Mouse (Mus musculus): ENCODE measurements around the gene Irx6. TPM values are rescaled to one million over a fixed set of nuclear protein-coding genes. Genes with fewer than 3 reads are reported as not detected.
A peak's percentile ranks its signal among the peaks of the same experiment; 100 is the strongest.

Irx6 gene
- polyA plus RNA-seq, 1 experiment from 2014 or later = not detected

GRCm38 (mm10) chr8:92673555-92674243 lies 389 bp upstream of the Irx6 start:
- no peaks in the 10 kb centered on the region for H3K36me3 ChIP-seq
- 0 out of 2 replicates have a peak overlapping the region, but pooled peaks have one; percentile 16 for H3K4me3 ChIP-seq (replicated peaks)
- H3K9ac ChIP-seq = no peak overlapping the region
- no peaks in the 10 kb centered on the region for H3K9me3 ChIP-seq (replicated peaks)
- no peak overlapping the region for H3K27ac ChIP-seq
- peak overlapping the region; percentile 39 for H3K4me2 ChIP-seq
- peaks cover 72% of the 10 kb centered on the region for H3K27me3 ChIP-seq
- WGBS (ENCODE audit: insufficient replicate concordance) = 2% methylated on average over 28 of the region's 30 CpGs
- 0 out of 2 replicates have a peak, but pooled peaks cover 3% of the 10 kb centered on the region for H3K4me1 ChIP-seq (replicated peaks)
- no peak for ATAC-seq (ENCODE audit: low read depth)
- DNase-seq = no peak

GRCm38 (mm10) chr8:92678407-92678806 lies 4.3 kb downstream of the Irx6 start:
- Histone ChIP-seq H3K4me3 (replicated peaks) (no peak overlapping the region), H3K4me1 (replicated peaks) (0 out of 2 replicates have a peak, but pooled peaks cover 3% of the 10 kb centered on the region), H3K9me3 (replicated peaks) (no peaks in the 10 kb centered on the region), H3K27ac (no peak overlapping the region), H3K4me2 (0 out of 2 replicates have a peak overlapping the region, but pooled peaks have one; percentile 10), H3K9ac (no peak overlapping the region), H3K27me3 (peaks cover 77% of the 10 kb centered on the region), H3K36me3 (no peaks in the 10 kb centered on the region)
- DNase-seq = no peak
- ATAC-seq (ENCODE audit: low read depth) = no peak
- 12% methylated on average over 16 of the region's 16 CpGs for WGBS (ENCODE audit: insufficient replicate concordance)

- Histone ChIP-seq H3K4me3 (replicated peaks) (no peak overlapping the region), H3K9me3 (replicated peaks) (no peaks in the 10 kb centered on the region), H3K27me3 (no peaks in the 10 kb centered on the region), H3K4me2 (no peak overlapping the region), H3K9ac (no peak overlapping the region), H3K4me1 (replicated peaks) (no peaks in the 10 kb centered on the region), H3K36me3 (no peaks in the 10 kb centered on the region), H3K27ac (no peak overlapping the region)
- ATAC-seq (ENCODE audit: low read depth) (no peak), DNase-seq (no peak)
- 70% methylated on average over 5 of the region's 5 CpGs for WGBS (ENCODE audit: insufficient replicate concordance)
Measured at GRCm38 (mm10) chr8:92697361-92697760, 23.3 kb downstream of the Irx6 start.

- DNase-seq = no peak
- 57% methylated on average over 3 of the region's 3 CpGs for WGBS (ENCODE audit: insufficient replicate concordance)
- Histone ChIP-seq H3K4me2 (no peak overlapping the region), H3K27ac (no peak overlapping the region), H3K4me1 (replicated peaks) (no peaks in the 10 kb centered on the region), H3K9me3 (replicated peaks) (no peaks in the 10 kb centered on the region), H3K4me3 (replicated peaks) (no peak overlapping the region), H3K36me3 (no peaks in the 10 kb centered on the region), H3K27me3 (no peaks in the 10 kb centered on the region), H3K9ac (no peak overlapping the region)
- no peak for ATAC-seq (ENCODE audit: low read depth)
Measured at GRCm38 (mm10) chr8:92698411-92698810, 24.3 kb downstream of the Irx6 start.

- Histone ChIP-seq H3K4me3 (replicated peaks) (no peak overlapping the region), H3K4me1 (replicated peaks) (no peaks in the 10 kb centered on the region), H3K36me3 (no peaks in the 10 kb centered on the region), H3K4me2 (no peak overlapping the region), H3K9me3 (replicated peaks) (no peaks in the 10 kb centered on the region), H3K27me3 (no peaks in the 10 kb centered on the region), H3K27ac (no peak overlapping the region), H3K9ac (no peak overlapping the region)
- ATAC-seq (ENCODE audit: low read depth) (no peak), DNase-seq (no peak)
- WGBS (ENCODE audit: insufficient replicate concordance) = 58% methylated on average over 8 of the region's 8 CpGs
Measured at GRCm38 (mm10) chr8:92699922-92700540, 25.9 kb downstream of the Irx6 start.

- Histone ChIP-seq H3K9me3 (replicated peaks) (no peaks in the 10 kb centered on the region), H3K27me3 (no peaks in the 10 kb centered on the region), H3K4me3 (replicated peaks) (no peak overlapping the region), H3K4me1 (replicated peaks) (no peaks in the 10 kb centered on the region), H3K4me2 (no peak overlapping the region), H3K9ac (no peak overlapping the region), H3K27ac (no peak overlapping the region), H3K36me3 (no peaks in the 10 kb centered on the region)
- DNase-seq (no peak), ATAC-seq (ENCODE audit: low read depth) (no peak)
- 53% methylated on average over 3 of the region's 3 CpGs for WGBS (ENCODE audit: insufficient replicate concordance)
Measured at GRCm38 (mm10) chr8:92703375-92703774, 29.3 kb downstream of the Irx6 start.

GRCm38 (mm10) chr8:92706311-92706710 lies 32.2 kb downstream of the Irx6 start:
- Histone ChIP-seq H3K9ac (no peak overlapping the region), H3K4me2 (no peak overlapping the region), H3K4me1 (replicated peaks) (no peaks in the 10 kb centered on the region), H3K9me3 (replicated peaks) (no peaks in the 10 kb centered on the region), H3K27me3 (no peaks in the 10 kb centered on the region), H3K27ac (no peak overlapping the region), H3K4me3 (replicated peaks) (no peak overlapping the region), H3K36me3 (no peaks in the 10 kb centered on the region)
- DNase-seq = no peak
- no peak for ATAC-seq (ENCODE audit: low read depth)
- WGBS (ENCODE audit: insufficient replicate concordance) = 50% methylated on average over 2 of the region's 2 CpGs

- WGBS (ENCODE audit: insufficient replicate concordance) = 58% methylated on average over 1 of the region's 1 CpGs
- no peak for ATAC-seq (ENCODE audit: low read depth)
Measured at GRCm38 (mm10) chr8:92713286-92713685, 39.2 kb downstream of the Irx6 start.

GRCm38 (mm10) chr8:92717418-92717817 lies 43.3 kb downstream of the Irx6 start:
- 27% methylated on average over 4 of the region's 4 CpGs for WGBS (ENCODE audit: insufficient replicate concordance)
- Histone ChIP-seq H3K27me3 (no peaks in the 10 kb centered on the region), H3K4me2 (no peak overlapping the region), H3K9me3 (replicated peaks) (no peaks in the 10 kb centered on the region), H3K9ac (no peak overlapping the region), H3K36me3 (no peaks in the 10 kb centered on the region), H3K4me3 (replicated peaks) (no peak overlapping the region), H3K4me1 (replicated peaks) (no peaks in the 10 kb centered on the region), H3K27ac (no peak overlapping the region)
- ATAC-seq (ENCODE audit: low read depth) = no peak
- no peak for DNase-seq

More at GRCm38 (mm10) chr8:92713286-92713685, 39.2 kb downstream of the Irx6 start:
- Histone ChIP-seq H3K27me3 (no peaks in the 10 kb centered on the region), H3K4me1 (replicated peaks) (no peaks in the 10 kb centered on the region), H3K4me2 (no peak overlapping the region), H3K9ac (no peak overlapping the region), H3K9me3 (replicated peaks) (no peaks in the 10 kb centered on the region), H3K27ac (no peak overlapping the region), H3K4me3 (replicated peaks) (no peak overlapping the region), H3K36me3 (no peaks in the 10 kb centered on the region)
- DNase-seq = no peak

GRCm38 (mm10) chr8:92718057-92718456 lies 44.0 kb downstream of the Irx6 start:
- Histone ChIP-seq H3K27ac (no peak overlapping the region), H3K4me1 (replicated peaks) (no peaks in the 10 kb centered on the region), H3K27me3 (no peaks in the 10 kb centered on the region), H3K9ac (no peak overlapping the region), H3K4me2 (no peak overlapping the region), H3K9me3 (replicated peaks) (no peaks in the 10 kb centered on the region), H3K4me3 (replicated peaks) (no peak overlapping the region), H3K36me3 (no peaks in the 10 kb centered on the region)
- WGBS (ENCODE audit: insufficient replicate concordance) = 77% methylated on average over 5 of the region's 5 CpGs
- DNase-seq = no peak
- ATAC-seq (ENCODE audit: low read depth) = no peak

- no peak for ATAC-seq (ENCODE audit: low read depth)
- no peaks in the 10 kb centered on the region for H3K9me3 ChIP-seq (replicated peaks)
- no peaks in the 10 kb centered on the region for H3K36me3 ChIP-seq
- no peaks in the 10 kb centered on the region for H3K4me1 ChIP-seq (replicated peaks)
- no peak overlapping the region for H3K27ac ChIP-seq
- no peak overlapping the region for H3K4me2 ChIP-seq
- H3K27me3 ChIP-seq = no peaks in the 10 kb centered on the region
- no peak for DNase-seq
- H3K4me3 ChIP-seq (replicated peaks) = no peak overlapping the region
- WGBS (ENCODE audit: insufficient replicate concordance) = 23% methylated on average over 12 of the region's 12 CpGs
- no peak overlapping the region for H3K9ac ChIP-seq
Measured at GRCm38 (mm10) chr8:92721266-92721935, 47.3 kb downstream of the Irx6 start.
